Mouse (Mus musculus) thymus, adult 18-20 months (tissue): ENCODE measurements around the gene Rfc3.
"Not testable (repeated sequence)": the region's sequence is repeated elsewhere in the genome, so short reads cannot be mapped to it uniquely, and the experiment has no call there.

ENCODE experiments used
- DNase-seq, 2 experiments: peaks; one replicate each; pipeline ENCODE4 v3.0.0; 2022; ENCODE audit warnings: mixed read lengths in 2 of 2

Rfc3 gene

GRCm38 (mm10) chr5:151650700-151651410 lies at the start of gene Rfc3:
Rfc3 (minus strand) TSS chr5:151651242.
- peak; percentile 86 to 88 for DNase-seq

DNA sequence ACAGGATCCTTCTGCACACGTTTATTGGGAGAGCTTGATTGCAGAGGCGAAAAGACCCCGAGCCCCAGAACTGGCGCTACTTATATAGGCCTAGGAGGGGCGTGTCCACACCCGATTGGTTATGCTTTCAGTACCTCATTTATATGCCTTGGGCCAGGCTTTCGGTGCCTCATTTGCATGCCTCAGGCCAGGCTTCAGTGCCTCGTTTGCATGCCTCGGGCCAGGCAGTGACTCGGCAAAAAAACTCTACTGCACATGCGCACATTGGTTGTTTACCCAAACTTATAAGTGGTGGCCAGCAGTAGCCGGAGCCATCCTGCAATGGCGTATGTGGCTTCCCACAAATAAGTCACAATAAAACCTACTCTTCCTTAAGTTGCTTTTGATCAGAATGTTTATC lies 42.6 kb upstream of the Rfc3 start:
- DNase-seq: not testable (repeated sequence)

GRCm38 (mm10) chr5:151686606-151687525 lies 35.8 kb upstream of the Rfc3 start:
- peak; percentile 39 to 51 for DNase-seq

DNA sequence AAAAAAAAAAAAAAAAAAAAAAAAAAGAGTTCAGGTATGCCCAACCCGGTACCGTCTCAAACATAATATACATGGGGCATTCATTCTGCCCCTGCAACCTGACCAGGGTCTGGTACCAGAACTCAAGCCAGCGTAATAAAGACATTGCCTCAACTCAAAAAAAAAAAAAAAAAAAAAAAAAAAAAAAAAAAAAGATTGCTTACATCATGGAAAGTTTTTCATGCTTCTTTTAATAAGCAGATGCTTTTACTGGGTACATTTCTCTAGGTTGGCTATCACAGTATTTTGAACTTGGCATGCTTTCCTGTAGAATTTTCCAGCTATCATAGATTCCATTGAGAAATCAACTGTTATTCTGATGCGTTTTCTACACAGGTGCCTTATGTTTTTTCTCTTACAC lies 11.2 kb upstream of the Rfc3 start:
- no peak for DNase-seq

GRCm38 (mm10) chr5:151651411-151651784 lies 356 bp upstream of the Rfc3 start:
- DNase-seq: no peak

DNA sequence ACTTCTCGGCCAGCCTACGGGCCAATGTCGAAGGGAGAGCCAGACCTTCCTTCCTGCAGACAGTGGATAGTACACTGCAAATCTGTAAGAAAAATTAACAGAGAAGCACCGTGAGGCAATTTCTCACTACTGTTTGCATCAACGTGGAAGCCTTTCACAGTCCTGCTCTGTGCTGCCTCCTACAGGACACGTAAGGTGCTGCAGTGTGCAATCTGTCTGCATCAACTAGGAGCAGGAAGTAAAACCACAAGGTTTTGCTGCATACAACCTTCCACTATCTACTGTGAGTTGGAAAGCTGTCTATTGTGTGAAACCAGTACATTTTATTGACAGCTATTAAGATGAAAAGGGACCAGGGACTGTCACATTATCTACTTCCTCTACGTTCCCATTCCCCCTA lies 6.2 kb downstream of the Rfc3 start:
- DNase-seq: no peak

- DNase-seq: no peak
Observed at GRCm38 (mm10) chr5:151642867-151643266, 8.2 kb downstream of the Rfc3 start.

DNA sequence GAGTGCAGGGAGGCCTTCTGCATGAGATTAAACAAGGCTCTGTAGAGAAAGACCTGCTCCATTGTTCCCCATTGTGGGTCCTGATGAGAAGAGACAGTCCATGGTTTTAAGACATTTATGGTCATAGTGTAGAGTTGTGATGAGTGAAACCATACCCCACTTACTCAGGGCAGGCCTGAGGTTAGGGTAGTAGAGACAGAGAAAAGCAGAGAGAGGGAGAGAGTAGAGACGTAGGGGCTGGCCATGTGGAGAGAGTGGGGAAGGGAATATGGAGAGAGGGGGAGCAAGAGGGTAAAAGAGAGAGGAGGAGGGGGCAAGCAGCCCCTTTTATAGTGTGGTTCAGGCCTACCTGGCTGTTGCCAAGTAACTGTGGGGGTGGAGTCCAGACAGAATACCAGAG lies 8.9 kb downstream of the Rfc3 start:
- no peak for DNase-seq

- no peak for DNase-seq
Observed at GRCm38 (mm10) chr5:151605921-151606320, 45.1 kb downstream of the Rfc3 start, which contains the start of gene Vmn2r18. Vmn2r18 (minus strand) TSS chr5:151606021.

DNA sequence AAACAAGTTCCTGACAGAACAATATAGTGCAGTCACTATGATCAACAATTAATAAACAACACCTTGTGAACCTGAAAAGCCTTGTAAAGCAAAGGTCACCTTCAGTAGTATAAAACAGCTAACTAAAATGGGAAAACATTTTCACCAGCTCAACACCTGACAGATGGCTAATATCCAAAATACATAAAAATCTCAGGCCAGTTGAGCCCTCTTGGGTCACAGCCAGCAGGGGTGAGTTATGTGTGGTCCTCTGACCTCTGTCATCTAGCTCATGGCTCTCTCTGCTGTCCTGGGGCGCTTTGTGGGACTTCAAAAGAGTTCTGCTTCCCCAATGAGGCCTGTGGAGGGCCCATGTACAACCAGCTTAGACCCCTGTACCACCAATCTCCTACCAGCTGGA lies 49.3 kb downstream of the Rfc3 start:
- no peak for DNase-seq
